Mouse (Mus musculus): ENCODE data around the gene Kbtbd4. TPM values are rescaled to one million over a fixed set of nuclear protein-coding genes. Genes with fewer than 3 reads are reported as not detected.
A peak's percentile ranks its signal among the peaks of the same experiment; 100 is the strongest.

The Kbtbd4 gene
- polyA plus RNA-seq (2016; fragmentation: Nextera tagmentation; extraction: Ambion mirVana): 49.8 and 56.6 TPM in 2 replicates

- H3K4me1 ChIP-seq: peaks cover 22% of the 10 kb centered on the region
- H3K9me3 ChIP-seq (replicated peaks): no peaks in the 10 kb centered on the region
- peak within 1 kb of the TSS; percentile 91 for H3K27ac ChIP-seq
- under 1% methylated on average over 43 of the region's 43 CpGs for WGBS
- H3K27me3 ChIP-seq: no peaks in the 10 kb centered on the region
- H3K9ac ChIP-seq: peak within 1 kb of the TSS; percentile 89
- peak within 1 kb of the TSS; percentile 87 for H3K4me3 ChIP-seq
- peaks cover 44% of the 10 kb centered on the region for H3K36me3 ChIP-seq
- ATAC-seq (ENCODE audit: low FRiP score): peak; percentile 93
- H3K4me2 ChIP-seq (replicated peaks): peak within 1 kb of the TSS; percentile 74
Observed at GRCm38 (mm10) chr2:90904076-90904855, at the start of gene Kbtbd4, which contains the start of gene Ndufs3. Kbtbd4 (plus strand) TSS chr2:90904740. Ndufs3 (minus strand) TSS chr2:90904827.

GRCm38 (mm10) chr2:90861486-90861885, 43.1 kb upstream of the Kbtbd4 start:
- H3K9me3 ChIP-seq (replicated peaks): no peaks in the 10 kb centered on the region
- H3K4me3 ChIP-seq: no peak overlapping the region
- H3K9ac ChIP-seq: no peak overlapping the region
- ATAC-seq (ENCODE audit: low FRiP score): no peak
- no peak overlapping the region for H3K4me2 ChIP-seq (replicated peaks)
- no peak overlapping the region for H3K27ac ChIP-seq
- 92% methylated on average over 2 of the region's 2 CpGs for WGBS
- no peaks in the 10 kb centered on the region for H3K27me3 ChIP-seq
- H3K4me1 ChIP-seq: no peaks in the 10 kb centered on the region
- H3K36me3 ChIP-seq: peaks cover 75% of the 10 kb centered on the region

GRCm38 (mm10) chr2:90864184-90864583, 40.4 kb upstream of the Kbtbd4 start:
- Histone ChIP-seq H3K4me2 (replicated peaks) (no peak overlapping the region), H3K27me3 (no peaks in the 10 kb centered on the region), H3K9ac (no peak overlapping the region), H3K9me3 (replicated peaks) (no peaks in the 10 kb centered on the region), H3K4me3 (no peak overlapping the region), H3K4me1 (no peaks in the 10 kb centered on the region), H3K36me3 (peaks cover 76% of the 10 kb centered on the region), H3K27ac (no peak overlapping the region)
- ATAC-seq (ENCODE audit: low FRiP score): peak; percentile 57; the same call in 1 of the 2 replicates

GRCm38 (mm10) chr2:90866524-90866923, 38.0 kb upstream of the Kbtbd4 start:
- peak; percentile 87 for ATAC-seq (ENCODE audit: low FRiP score)
- Histone ChIP-seq H3K36me3 (peaks cover 56% of the 10 kb centered on the region), H3K4me2 (replicated peaks) (no peak overlapping the region), H3K9me3 (replicated peaks) (no peaks in the 10 kb centered on the region), H3K27ac (no peak overlapping the region), H3K4me3 (no peak overlapping the region), H3K27me3 (no peaks in the 10 kb centered on the region), H3K4me1 (no peaks in the 10 kb centered on the region), H3K9ac (no peak overlapping the region)
- WGBS: 31% methylated on average over 3 of the region's 3 CpGs

GRCm38 (mm10) chr2:90870136-90870601, 34.4 kb upstream of the Kbtbd4 start:
- no peak overlapping the region for H3K4me2 ChIP-seq (replicated peaks)
- peak overlapping the region; percentile 48; the same call in 1 of the 2 replicates for H3K27ac ChIP-seq
- WGBS: 52% methylated on average over 4 of the region's 4 CpGs
- no peak for ATAC-seq (ENCODE audit: low FRiP score)
- H3K36me3 ChIP-seq: peaks cover 24% of the 10 kb centered on the region
- H3K27me3 ChIP-seq: no peaks in the 10 kb centered on the region
- no peaks in the 10 kb centered on the region for H3K9me3 ChIP-seq (replicated peaks)
- H3K4me1 ChIP-seq: no peaks in the 10 kb centered on the region
- no peak overlapping the region for H3K4me3 ChIP-seq
- H3K9ac ChIP-seq: no peak overlapping the region

DNA sequence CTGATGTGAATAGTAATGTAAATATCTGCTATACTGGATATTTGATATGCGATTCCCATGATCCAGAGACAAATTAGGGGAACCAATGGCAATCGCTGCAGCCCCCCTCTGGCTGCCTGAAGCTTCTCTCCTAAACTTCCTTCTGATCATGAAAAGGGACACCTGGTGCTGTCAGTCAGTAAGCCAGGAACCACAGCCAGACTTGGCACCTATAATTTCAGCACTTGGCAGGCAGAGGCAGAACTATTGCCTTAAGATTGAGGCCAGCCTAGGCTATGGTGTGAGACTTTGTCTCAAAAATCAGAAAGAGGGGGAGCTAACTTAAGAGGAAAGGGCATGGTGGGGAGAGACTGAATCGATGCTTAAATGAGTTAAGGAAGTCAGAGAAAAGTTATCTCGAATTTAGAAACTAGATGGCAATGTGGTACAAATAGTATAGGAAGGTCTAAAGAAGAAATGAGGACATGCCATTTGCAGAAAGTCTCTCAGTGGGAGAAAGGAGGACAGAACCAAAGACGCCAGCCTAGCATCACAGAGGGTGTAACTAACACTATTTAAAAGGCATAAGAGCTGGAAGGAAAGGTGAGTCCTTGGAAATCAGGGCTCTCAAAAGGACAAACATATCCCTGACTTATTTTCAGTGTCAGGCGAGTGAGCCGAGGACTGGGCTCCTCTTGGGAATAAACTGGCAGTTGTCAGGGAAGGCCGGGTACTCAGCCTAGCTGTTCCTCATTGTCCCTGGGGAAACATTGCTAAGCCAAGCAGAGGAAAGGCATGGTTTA, 33.2 kb upstream of the Kbtbd4 start:
- H3K27ac ChIP-seq: no peak overlapping the region
- H3K9me3 ChIP-seq (replicated peaks): no peaks in the 10 kb centered on the region
- no peak overlapping the region for H3K4me2 ChIP-seq (replicated peaks)
- no peak for ATAC-seq (ENCODE audit: low FRiP score)
- peaks cover 13% of the 10 kb centered on the region for H3K36me3 ChIP-seq
- WGBS: 68% methylated on average over 8 of the region's 8 CpGs
- no peak overlapping the region for H3K9ac ChIP-seq
- H3K27me3 ChIP-seq: no peaks in the 10 kb centered on the region
- H3K4me3 ChIP-seq: no peak overlapping the region
- no peaks in the 10 kb centered on the region for H3K4me1 ChIP-seq

GRCm38 (mm10) chr2:90874025-90874424, 30.5 kb upstream of the Kbtbd4 start:
- Histone ChIP-seq H3K27me3 (no peaks in the 10 kb centered on the region), H3K27ac (no peak overlapping the region), H3K36me3 (no peaks in the 10 kb centered on the region), H3K4me2 (replicated peaks) (no peak overlapping the region), H3K4me3 (no peak overlapping the region), H3K9ac (no peak overlapping the region), H3K4me1 (no peaks in the 10 kb centered on the region), H3K9me3 (replicated peaks) (no peaks in the 10 kb centered on the region)
- WGBS: 90% methylated on average over 1 of the region's 1 CpGs
- ATAC-seq (ENCODE audit: low FRiP score): no peak

GRCm38 (mm10) chr2:90875239-90875638, 29.3 kb upstream of the Kbtbd4 start:
- ATAC-seq (ENCODE audit: low FRiP score): no peak
- H3K27me3 ChIP-seq: peaks cover under 1% of the 10 kb centered on the region; the same call in 1 of the 2 replicates
- H3K4me3 ChIP-seq: no peak overlapping the region
- no peaks in the 10 kb centered on the region for H3K4me1 ChIP-seq
- H3K36me3 ChIP-seq: no peaks in the 10 kb centered on the region
- no peak overlapping the region for H3K4me2 ChIP-seq (replicated peaks)
- H3K9ac ChIP-seq: no peak overlapping the region
- WGBS: 71% methylated on average over 2 of the region's 2 CpGs
- no peak overlapping the region for H3K27ac ChIP-seq
- H3K9me3 ChIP-seq (replicated peaks): no peaks in the 10 kb centered on the region

DNA sequence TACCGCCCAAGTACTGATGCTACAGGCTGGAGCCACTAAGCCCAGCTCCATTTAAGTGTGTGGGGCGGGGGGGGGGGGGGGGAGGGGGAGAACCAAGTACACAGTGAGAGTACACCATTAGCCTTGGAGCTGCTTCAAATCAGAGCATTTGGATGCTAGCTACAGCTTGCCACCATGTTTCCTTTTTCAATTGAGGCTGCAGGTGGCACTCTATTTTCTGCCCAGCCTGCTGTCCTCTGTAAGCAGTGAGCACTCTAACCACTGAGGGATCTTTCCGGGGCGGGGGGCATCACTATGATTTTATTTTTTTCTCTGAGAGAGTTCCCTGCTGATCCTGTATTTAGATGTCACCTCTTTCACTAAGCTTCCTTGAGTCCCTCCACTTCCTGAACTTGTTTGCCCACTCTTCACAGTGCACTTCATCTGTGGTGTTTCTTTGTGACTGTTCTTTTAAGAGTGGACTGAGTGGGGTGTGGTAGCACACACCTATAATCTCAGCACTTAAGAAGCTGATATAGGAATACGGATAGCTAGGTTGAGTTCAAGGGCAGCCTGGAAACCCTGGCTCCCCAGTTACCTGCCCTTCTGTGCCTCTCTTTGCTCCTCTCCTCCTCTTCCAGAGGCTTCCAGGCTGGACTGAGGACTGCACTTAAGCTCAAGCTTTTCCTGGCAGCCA, 26.8 kb upstream of the Kbtbd4 start:
- no peak overlapping the region for H3K27ac ChIP-seq
- no peaks in the 10 kb centered on the region for H3K36me3 ChIP-seq
- no peaks in the 10 kb centered on the region for H3K4me1 ChIP-seq
- H3K4me3 ChIP-seq: no peak overlapping the region
- H3K4me2 ChIP-seq (replicated peaks): no peak overlapping the region
- no peaks in the 10 kb centered on the region for H3K9me3 ChIP-seq (replicated peaks)
- H3K9ac ChIP-seq: no peak overlapping the region
- ATAC-seq (ENCODE audit: low FRiP score): no peak
- 82% methylated on average over 4 of the region's 5 CpGs for WGBS
- peaks cover 5% of the 10 kb centered on the region; the same call in 1 of the 2 replicates for H3K27me3 ChIP-seq

- Histone ChIP-seq H3K9me3 (replicated peaks) (no peaks in the 10 kb centered on the region), H3K27ac (no peak overlapping the region), H3K4me1 (0 out of 2 replicates have a peak, but pooled peaks cover 5% of the 10 kb centered on the region), H3K4me2 (replicated peaks) (no peak overlapping the region), H3K9ac (no peak overlapping the region), H3K27me3 (peaks cover 7% of the 10 kb centered on the region), H3K4me3 (no peak overlapping the region), H3K36me3 (no peaks in the 10 kb centered on the region)
- no peak for ATAC-seq (ENCODE audit: low FRiP score)
Observed at GRCm38 (mm10) chr2:90879419-90879818, 25.1 kb upstream of the Kbtbd4 start.

- no peak overlapping the region for H3K4me2 ChIP-seq (replicated peaks)
- no peak overlapping the region for H3K27ac ChIP-seq
- no peak overlapping the region for H3K4me3 ChIP-seq
- H3K9ac ChIP-seq: no peak overlapping the region
- no peaks in the 10 kb centered on the region for H3K36me3 ChIP-seq
- 27% methylated on average over 6 of the region's 6 CpGs for WGBS
- peaks cover 16% of the 10 kb centered on the region for H3K27me3 ChIP-seq
- H3K9me3 ChIP-seq (replicated peaks): no peaks in the 10 kb centered on the region
- peaks cover 13% of the 10 kb centered on the region; the same call in 1 of the 2 replicates for H3K4me1 ChIP-seq
- no peak for ATAC-seq (ENCODE audit: low FRiP score)
Observed at GRCm38 (mm10) chr2:90880144-90880785, 24.3 kb upstream of the Kbtbd4 start.

All from hindbrain, embryonic 12.5 days (tissue).